Mouse (Mus musculus): ENCODE measurements around the gene Ttn.

Ttn gene

DNA sequence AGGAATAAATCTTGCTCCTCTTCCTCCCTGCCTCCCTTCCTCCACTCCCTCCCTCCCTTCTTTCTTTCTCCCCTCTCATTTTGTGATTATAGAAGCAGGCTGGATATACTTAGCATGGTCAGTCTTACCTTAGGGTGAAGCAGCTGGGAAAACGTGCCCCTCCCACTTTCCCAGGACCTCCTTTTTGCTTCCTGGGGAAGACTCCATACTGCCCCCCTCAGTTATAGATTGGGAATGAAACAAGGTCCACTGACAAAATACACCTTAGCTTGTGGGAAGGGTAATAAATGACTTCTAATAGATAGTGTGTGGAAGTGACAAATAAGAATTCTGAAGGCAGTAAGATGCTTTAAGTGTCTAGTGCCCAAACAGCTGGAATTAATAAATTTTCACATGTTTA is 326.4 kb downstream of the Ttn start:
- DNase-seq (ENCODE audit: low spot score) = no peak

DNA sequence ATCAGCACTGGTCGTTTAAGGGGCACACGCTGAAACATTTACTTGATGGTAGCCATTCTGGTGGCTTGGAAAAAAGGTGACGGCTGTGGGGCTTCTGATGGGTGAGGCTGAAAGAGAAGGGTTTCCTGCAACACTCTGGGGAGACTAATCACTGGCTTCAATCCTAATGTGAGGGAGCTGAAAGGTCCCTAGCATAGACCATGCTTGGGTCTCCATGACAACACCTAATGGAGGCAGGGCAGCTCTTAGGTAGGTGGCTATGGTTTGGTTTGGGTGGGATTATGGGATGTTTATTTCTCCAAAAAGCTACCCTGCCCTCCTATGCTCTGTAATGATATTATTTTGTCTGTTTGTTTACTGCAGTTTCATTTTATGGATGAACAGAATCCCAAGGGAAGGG is 326.9 kb downstream of the Ttn start:
- no peak for DNase-seq (ENCODE audit: low spot score)

DNA sequence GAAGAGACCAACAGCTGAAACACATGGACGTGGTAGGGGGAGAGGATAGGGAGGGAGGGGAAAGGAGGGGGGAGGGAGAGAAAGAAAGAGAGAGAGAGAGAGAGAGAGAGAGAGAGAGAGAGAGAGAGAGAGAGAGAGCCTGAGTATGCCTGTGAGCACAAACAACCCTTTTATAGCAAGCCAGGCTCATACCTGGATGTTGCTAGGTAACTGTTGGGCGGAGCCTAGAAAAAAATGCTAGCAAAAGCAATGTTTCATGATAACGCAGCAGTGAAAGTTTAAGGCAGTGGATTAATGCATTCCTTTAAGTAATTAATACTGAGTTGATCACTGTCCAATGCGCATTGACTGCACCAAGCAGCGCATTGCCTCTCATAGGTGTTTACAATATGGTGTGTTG is 327.7 kb downstream of the Ttn start:
- no peak for DNase-seq (ENCODE audit: low spot score)

Measured in layer of hippocampus, adult 9-10 months (tissue).